Mouse (Mus musculus): ENCODE results near the gene Olfr308. TPM values are rescaled to one million over a fixed set of nuclear protein-coding genes. Genes with fewer than 3 reads are reported as not detected.

The Olfr308 gene
- polyA plus RNA-seq, 1 experiment from 2014 or later = not detected

Small RNA genes lying within 50 kb of the gene (microRNA-seq; reads per million reads assigned to microRNA genes)
- not detected for gene Gm23192

Other genes with a start within 250 kb of the Olfr308 start
- not detected in 2 replicates for gene Vmn2r75, start 153.9 kb downstream of the Olfr308 start, polyA plus RNA-seq (2014; fragmentation: Nextera tagmentation; extraction: Ambion mirVana)
- gene Vmn2r76, start 79.3 kb downstream of the Olfr308 start, polyA plus RNA-seq (2014; fragmentation: Nextera tagmentation; extraction: Ambion mirVana) = not detected in 2 replicates
- gene Olfr310, start 48.5 kb downstream of the Olfr308 start, polyA plus RNA-seq (2014; fragmentation: Nextera tagmentation; extraction: Ambion mirVana) = not detected in 2 replicates
- gene Olfr309, start 11.9 kb downstream of the Olfr308 start, polyA plus RNA-seq (2014; fragmentation: Nextera tagmentation; extraction: Ambion mirVana) = not detected in 2 replicates
- not detected in 2 replicates for gene Olfr307, start 12.0 kb upstream of the Olfr308 start, polyA plus RNA-seq (2014; fragmentation: Nextera tagmentation; extraction: Ambion mirVana)
- not detected in 2 replicates for gene Olfr305, start 41.3 kb upstream of the Olfr308 start, polyA plus RNA-seq (2014; fragmentation: Nextera tagmentation; extraction: Ambion mirVana)
- gene Olfr304, start 61.0 kb upstream of the Olfr308 start, polyA plus RNA-seq (2014; fragmentation: Nextera tagmentation; extraction: Ambion mirVana) = not detected in 2 replicates
- gene Olfr303, start 72.2 kb upstream of the Olfr308 start, polyA plus RNA-seq (2014; fragmentation: Nextera tagmentation; extraction: Ambion mirVana) = not detected in 2 replicates
- not detected in 2 replicates for gene Olfr301, start 78.2 kb upstream of the Olfr308 start, polyA plus RNA-seq (2014; fragmentation: Nextera tagmentation; extraction: Ambion mirVana)
- gene Olfr299, start 134.3 kb upstream of the Olfr308 start, polyA plus RNA-seq (2014; fragmentation: Nextera tagmentation; extraction: Ambion mirVana) = not detected in 2 replicates
- gene Olfr298, start 166.9 kb upstream of the Olfr308 start, polyA plus RNA-seq (2014; fragmentation: Nextera tagmentation; extraction: Ambion mirVana) = not detected in 2 replicates
- gene Olfr297, start 194.3 kb upstream of the Olfr308 start, polyA plus RNA-seq (2014; fragmentation: Nextera tagmentation; extraction: Ambion mirVana) = not detected in 2 replicates

Measured in neural tube, embryonic 14.5 days (tissue).